Mouse (Mus musculus): ENCODE measurements around the gene Vstm2l.
A peak's percentile ranks its signal among the peaks of the same experiment; 100 is the strongest.

Gene Vstm2l

DNA sequence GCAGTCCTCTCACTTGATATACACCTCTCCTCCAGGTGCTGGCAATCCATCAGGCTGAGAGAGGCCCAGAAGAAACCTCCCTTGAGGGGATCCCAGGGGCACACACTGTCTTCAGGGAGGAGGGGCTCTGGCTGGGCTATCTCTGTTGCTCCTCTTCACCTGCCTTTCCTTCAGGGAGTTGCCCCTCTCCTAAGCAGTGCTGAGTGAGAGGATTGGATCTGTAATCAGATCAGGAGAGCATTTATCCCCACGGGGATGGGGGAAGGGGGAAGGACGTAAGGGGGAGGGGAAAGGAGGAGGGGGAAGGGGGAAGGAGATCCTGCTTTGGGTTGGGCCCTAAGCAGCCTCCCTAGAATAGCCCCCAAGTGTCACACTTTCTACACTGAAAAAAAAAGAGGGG is 13.4 kb downstream of the Vstm2l start:
- no peak for DNase-seq (ENCODE audit: extremely low read depth, insufficient read length, low spot score)

DNA sequence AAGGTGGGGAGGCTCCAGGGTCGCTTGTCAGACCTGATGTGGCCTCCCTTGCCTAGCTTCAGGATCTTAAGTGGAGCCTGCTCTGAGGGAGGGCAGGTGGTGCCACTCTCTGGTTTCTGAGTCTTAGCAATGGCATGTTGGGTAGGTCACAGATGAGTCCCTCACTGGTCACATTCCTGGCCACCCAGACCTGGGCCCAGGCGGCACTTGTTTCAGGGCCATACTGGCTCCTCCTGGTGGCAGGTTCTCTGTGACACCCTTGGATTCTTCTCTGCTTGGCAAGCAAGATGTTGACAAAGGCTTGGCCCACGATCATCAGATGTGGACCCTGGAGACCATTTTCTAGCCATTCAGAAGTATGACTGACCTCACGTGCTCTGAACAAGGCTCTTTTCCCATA is 18.2 kb downstream of the Vstm2l start:
- peak; percentile 53 for DNase-seq (ENCODE audit: extremely low read depth, insufficient read length, low spot score)

DNA sequence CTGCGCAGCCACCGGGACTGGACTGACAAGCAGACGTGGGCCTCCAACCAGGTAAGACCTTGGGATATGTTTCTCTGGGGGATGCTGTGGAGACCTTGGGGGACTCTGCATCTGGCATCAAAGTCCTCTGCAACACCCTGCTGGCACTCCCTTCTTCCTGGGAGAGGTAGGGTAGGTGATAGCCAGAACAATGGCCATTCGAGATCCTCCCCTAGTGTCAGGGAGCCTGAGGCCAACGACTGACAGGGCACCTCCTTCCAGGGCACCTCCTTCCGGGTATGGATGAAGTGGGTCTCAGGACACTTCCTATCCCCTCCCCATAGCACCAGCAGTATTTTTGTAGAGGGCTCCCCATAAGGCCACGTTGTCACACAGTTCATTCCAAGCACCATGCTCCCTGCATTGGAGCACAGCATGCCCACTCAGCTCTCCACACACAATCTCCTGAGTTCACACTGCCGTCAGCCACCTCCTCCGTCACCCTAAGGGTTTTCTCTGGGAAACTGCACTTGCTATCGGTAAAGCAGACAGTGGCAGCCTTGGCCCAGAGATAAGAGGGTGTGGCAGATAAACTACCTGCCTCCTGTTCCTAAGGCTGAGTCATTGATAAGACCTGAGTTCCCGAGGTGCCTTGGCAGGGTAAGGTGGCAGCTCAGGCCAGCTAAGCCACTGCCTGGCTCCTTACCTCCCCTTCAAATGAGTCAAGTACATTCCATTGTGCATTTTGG is 21.2 kb downstream of the Vstm2l start:
- DNase-seq (ENCODE audit: extremely low read depth, insufficient read length, low spot score): no peak

DNA sequence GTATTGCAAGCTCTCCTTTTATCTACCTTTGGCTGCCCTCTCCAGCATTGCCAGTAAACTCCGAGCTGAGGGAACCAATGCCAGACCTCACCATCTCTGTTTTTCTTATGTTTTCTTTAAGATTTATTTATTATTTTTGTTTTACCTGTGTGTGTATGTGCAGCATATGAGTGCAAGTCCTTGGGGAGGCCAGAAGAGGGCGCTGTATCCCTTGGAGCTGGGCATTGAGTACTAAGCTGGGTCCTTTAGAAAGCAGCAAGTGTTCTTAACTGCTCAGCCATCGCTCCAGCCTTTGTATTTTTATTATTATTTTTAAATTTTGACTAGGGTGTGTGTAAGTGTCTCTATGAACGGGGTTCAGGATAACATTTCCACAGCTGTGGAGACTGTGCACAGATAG is 22.2 kb downstream of the Vstm2l start:
- no peak for DNase-seq (ENCODE audit: extremely low read depth, insufficient read length, low spot score)

DNA sequence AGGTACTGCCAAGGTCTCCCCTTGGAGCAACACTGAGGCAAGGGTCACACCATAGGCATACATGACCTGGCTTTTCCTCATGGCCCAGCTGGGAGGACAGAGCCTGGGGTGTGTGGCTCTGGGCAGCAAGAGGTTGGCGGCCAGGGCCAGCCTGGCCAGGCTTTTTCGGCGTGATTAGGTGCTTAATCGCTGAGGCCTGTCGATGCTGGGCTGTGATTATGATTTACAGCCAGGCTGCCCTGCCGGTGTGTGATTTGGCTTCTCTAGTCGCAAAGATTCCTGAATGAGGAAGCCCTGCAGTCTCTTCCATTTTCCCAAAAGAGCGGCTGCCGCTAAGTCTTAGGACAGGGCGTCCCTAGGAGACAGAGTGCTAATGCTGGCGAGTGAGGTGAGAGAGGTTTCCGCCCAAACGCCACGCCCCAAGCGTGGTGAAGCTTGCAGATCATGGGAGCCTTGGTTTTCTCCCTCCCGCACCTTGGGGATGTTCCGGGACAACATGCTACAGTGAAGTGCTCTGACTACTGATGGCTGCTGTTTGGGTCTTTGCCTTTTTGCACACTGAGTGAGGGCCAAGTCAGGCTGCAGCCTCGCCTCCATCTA is 26.2 kb downstream of the Vstm2l start:
- DNase-seq (ENCODE audit: extremely low read depth, insufficient read length, low spot score): no peak

DNA sequence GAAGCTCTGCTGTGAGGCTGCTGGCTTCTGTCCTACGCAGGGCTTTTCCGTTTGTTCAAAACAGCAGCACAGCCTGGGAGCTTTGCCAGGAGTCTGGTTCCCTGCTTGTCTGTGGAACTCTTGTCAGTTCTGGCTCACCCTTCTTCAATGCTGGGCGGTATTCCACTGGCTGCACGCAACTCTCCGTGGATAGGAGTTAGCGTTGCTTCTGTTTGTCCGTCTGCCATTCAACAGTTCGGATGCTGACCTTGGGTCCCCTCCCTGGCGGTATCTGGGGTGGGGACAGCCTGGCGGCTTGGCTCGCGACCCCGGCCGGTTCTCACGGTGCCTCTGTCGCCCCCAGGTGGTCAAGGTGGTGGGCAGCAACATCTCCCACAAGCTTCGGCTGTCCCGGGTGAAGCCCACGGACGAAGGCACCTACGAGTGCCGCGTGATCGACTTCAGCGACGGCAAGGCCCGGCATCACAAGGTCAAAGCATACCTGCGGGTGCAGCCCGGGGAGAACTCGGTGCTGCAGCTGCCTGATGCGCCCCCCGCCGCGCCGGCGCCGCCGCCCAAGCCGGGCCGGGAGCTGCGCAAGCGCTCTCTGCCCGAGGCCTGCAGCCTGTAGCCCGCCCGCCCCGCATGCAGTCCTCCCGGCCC is 29.2 kb downstream of the Vstm2l start:
- DNase-seq (ENCODE audit: extremely low read depth, insufficient read length, low spot score): no peak

DNA sequence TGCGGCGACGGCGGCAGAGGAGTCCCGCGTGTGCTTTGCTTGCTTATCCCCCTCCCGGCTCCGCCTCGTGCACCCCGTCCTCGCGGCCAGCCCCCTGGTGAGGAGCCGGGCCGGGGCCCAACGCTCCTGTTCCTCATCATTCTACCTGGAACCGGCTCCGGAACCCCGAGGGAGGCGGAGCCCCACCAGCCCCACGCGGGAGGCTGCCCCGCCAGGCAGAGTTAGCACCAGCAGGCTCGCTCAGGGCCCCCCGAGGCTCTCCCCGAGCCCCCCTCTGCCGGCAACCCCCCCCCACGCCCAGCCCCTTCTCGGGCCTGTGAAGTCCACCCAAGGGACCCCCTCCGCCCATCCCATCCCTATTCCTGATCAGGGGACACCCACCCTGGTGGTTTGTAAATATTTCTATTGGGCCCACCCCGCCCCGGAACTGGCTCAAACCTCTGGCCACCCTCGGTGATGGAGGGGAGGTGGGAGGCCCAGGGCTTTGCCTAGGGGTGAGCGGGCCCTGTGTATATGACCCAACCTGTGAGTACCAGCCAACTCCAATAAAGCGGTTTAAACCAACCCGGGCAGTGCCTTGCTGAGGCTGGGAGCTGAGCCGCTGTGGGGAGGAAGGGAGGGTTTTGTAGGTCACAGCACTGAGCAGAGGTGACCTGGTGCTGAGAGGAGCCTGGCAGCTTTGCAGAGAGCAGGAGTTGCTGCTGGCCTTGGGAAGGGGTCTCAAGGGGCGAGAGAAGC is 29.9 kb downstream of the Vstm2l start:
- DNase-seq (ENCODE audit: extremely low read depth, insufficient read length, low spot score): no peak

DNA sequence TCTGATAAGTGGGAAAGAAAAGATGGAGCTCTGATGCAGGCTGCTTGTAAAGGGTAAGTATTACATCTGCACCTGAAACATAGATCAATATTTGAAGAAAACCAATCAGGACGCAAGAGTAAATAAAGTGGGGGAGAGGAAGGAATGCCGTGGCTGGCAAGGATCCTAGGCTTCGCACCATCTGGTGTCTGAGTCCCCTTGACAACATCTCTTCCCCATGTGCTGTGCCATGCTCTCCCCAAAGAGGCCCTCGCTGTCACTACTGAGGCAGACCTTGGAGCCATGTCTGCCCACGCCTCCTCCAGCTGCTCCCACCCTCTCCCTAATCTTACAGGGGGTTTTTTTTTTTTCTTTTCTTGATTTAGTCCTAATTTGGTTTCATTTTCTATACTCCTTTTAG is 39.5 kb downstream of the Vstm2l start:
- DNase-seq (ENCODE audit: extremely low read depth, insufficient read length, low spot score): no peak

DNA sequence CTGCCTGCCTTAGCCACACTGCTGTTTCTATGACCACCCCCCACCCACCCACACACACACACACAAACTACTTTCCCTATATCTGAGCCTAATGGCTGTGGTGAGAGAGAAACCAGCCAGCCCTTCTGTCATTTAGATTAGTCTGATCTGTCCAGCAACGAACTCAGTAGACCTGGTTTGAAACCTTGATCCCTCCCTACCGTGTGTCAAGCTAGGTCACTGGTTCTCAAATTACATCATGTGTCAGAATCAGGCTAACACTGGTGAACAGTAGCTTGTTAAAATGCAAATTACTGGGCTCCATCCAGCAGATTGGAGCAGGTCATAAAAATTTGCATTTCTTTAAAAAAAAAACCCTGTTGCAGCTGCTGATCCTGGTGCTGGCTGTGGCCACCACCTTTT is 43.3 kb downstream of the Vstm2l start:
- DNase-seq (ENCODE audit: extremely low read depth, insufficient read length, low spot score): no peak

DNA sequence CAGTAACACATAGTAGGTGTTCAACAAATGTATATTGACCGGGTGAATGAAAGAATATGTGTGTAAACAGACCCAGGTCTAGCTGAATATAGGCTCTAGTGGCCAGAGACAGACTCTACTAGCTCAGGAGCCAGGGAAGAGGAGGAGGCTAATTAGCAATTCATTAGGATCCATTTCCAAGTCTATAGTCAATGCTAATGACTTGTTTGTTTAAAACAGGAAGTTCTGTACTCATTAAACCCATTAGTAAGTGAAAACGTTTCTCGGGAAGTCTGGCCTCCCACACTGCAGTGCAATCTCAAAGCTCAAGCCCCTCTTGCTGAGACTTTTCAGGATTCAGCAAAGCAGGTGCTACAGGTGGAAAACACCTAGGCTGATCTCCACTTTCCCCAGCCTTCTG is 53.4 kb downstream of the Vstm2l start:
- no peak for DNase-seq (ENCODE audit: extremely low read depth, insufficient read length, low spot score)

DNA sequence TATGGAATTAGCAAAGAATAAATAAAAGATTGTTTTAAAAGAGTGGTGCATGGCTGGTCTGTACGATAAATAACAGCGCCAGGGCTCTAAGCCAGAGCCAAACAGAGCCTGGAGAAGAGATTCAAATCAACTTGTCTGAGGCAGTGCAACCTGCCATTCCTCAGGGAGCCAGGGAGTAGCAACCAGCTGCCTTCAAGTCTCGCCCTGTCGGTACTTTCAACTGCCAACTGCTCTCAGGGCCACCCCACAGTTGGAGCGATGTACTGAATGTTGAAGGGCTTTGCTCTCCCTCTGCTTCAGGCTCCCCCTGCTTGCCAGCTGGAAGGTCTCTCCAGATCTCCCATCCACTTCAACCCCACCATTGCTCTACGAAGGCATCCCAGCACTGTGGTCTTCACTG is 55.7 kb downstream of the Vstm2l start:
- DNase-seq (ENCODE audit: extremely low read depth, insufficient read length, low spot score): no peak

DNA sequence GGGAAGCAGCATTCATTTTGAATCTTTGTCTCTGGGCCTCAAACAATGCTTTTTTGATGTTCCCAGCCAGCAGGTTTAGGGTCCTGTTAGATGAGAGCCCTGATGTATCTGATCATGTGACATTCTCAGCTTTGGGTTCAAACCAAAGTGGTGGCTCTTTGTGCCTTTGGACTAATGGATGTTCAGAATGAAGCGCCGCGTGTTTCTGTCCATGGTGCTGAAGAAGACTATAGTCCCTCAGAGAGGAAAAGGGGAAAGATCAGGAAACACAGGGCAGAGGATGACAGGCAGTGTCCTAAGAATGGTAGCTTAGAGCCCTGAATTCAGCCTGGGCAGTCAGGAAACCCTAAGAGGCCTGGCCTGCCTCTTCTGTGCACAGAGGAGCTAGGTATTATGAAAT is 56.2 kb downstream of the Vstm2l start:
- DNase-seq (ENCODE audit: extremely low read depth, insufficient read length, low spot score): no peak

DNA sequence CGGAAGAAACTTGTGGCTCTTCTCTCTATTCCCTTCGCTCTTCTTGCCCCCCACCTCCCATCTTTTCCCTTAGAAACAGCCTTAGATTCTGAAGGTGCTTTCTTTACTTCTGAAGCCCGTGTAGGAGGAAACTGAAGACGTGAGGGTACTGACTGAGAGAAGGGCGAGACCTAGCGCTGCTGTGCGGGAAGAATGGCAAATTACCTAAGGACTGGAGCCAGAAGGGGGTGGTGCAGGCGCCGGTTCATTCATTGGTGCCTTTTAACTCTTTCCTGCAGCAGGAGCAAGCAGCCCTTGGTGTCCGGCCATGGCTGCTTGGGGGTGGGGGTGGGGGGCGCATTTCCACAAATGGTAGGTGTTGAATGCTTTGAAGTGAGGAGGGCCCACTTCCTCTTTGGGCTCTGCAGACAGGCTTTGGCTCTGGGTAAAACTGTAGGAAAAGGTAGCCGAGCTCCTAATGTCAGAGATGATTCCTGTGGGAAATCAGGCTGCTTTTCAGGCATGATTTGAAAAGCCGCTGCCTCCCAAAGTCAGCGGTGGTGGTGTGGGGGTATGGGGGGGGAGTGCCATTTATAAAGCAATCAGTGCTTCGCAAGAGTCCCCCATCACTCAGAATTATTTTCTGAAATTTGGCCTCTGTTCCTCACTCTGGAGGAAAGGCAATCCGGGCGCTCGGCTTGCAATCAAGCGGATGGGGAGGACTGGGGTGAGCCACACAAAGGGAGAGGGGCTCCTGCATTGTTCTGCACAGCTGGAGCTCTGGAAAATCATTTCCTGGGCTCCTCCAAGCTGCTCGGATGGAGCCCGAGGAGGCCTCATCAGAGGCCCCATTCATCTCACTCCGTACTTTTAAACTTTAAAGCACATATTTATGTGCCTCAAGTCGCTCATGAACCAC is 60.4 kb downstream of the Vstm2l start:
- no peak for DNase-seq (ENCODE audit: extremely low read depth, insufficient read length, low spot score)

DNA sequence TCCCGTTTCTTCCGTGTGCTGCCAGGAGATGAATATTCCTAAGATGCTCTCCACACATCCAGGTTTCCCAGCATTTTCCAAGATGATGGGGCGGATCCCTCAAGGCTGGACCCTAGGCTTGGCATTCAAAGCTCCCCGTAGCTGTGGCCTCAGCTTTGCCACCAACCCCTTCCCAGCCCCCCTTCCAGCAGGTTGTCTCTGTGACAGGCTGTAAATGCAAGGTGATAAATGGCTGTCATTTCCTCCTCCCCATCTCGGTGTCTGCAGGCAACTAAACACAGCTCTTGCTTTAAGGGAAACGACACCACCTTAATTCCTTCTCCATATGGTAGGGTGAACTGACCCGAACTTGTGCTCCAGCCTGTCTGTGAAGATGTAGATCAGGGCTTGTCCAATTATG is 61.1 kb downstream of the Vstm2l start:
- DNase-seq (ENCODE audit: extremely low read depth, insufficient read length, low spot score): no peak

DNA sequence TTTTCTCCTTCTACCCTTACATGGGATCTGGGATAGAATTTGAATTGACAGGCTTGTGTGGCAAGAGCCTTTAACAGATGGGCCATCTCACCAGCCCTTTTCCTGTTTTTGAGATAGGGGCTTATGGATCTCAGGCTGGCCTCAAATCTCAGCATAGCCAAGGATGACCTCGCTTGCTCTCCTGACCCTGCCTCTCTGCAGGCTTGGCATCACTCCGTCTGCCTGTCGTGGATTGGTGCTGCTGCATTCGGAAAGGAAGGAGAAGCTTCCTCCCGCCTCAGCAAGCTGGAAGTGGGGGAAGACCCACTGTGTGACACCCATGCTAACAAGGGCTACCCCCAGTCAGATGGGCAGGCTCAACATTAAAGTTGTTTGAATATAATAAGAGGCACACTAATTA is 64.8 kb downstream of the Vstm2l start:
- DNase-seq (ENCODE audit: extremely low read depth, insufficient read length, low spot score): no peak

DNA sequence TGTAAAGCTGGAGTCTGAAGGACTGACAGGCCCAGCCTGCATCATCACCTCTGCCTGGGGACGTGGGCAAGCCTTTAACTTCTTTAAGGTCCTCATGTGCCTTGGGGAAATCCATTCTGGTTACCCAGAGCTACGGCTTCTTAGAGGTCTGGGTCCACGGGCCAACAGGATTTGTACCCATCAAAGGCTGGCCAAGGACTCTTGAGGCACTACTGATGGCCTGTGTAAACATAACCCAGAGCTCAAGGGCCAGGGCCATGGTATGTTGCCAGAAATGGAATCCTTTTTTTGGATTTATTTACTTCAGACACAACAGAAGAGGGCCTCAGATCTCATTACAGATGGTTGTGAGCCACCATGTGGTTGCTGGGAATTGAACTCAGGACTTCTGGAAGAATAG is 68.3 kb downstream of the Vstm2l start:
- DNase-seq (ENCODE audit: extremely low read depth, insufficient read length, low spot score): no peak

DNA sequence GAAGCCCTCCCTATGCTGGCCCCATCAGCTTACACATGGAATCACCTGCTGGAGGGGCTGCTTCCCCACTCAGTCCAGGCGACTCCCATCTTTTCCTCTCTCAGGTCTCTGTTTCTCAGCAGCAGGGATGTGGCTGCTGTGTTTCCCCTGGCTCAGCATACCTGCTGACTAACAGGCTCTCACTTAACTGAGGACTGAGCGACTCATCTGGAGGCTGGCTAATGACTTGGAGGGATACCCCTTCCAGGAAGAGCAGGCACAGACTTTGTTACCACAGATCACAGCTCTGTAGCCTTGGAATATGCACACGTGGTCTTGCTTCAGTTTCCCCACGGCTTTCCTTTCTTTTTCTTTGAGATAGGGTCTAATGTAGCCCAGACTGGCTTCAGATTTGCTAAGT is 68.8 kb downstream of the Vstm2l start:
- DNase-seq (ENCODE audit: extremely low read depth, insufficient read length, low spot score): no peak

DNA sequence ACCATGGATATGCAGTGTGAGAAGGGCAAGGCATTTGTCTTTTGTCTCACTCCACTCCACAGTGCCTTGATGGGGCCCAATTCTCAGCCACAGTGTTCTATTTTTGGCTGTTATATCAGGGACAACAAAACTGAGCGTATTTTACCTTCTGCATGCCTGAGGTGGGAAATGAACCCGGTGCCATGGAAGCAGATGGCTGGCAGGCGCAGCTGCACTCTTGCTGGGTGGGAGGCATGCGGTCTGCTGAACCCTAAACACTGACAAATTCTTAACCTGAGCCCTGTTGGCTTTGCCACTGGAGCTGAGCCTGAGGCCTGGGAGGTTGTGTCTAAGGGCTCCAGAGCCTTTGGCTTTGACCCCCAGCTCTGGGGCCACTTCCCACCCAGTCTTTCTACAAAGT is 71.2 kb downstream of the Vstm2l start:
- no peak for DNase-seq (ENCODE audit: extremely low read depth, insufficient read length, low spot score)

DNA sequence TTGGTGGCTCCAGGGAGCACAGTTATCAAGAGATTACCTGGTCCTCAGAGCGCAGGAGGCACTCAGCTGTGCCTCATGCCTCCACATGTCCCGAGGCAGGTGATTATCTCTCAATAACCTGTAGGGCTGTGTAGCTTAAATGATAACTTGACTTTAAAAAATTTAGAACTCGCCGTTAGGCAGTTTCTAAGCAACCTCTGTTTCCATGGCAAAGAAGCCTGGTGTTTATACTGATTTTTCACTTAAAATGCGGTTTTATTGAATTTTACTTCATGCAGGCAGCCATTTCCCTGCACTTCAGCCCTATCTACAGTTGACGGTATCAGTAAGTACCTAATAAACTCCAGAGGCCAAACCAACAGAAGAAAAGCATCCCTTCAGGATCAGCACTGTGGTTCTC is 71.8 kb downstream of the Vstm2l start:
- DNase-seq (ENCODE audit: extremely low read depth, insufficient read length, low spot score): no peak

DNA sequence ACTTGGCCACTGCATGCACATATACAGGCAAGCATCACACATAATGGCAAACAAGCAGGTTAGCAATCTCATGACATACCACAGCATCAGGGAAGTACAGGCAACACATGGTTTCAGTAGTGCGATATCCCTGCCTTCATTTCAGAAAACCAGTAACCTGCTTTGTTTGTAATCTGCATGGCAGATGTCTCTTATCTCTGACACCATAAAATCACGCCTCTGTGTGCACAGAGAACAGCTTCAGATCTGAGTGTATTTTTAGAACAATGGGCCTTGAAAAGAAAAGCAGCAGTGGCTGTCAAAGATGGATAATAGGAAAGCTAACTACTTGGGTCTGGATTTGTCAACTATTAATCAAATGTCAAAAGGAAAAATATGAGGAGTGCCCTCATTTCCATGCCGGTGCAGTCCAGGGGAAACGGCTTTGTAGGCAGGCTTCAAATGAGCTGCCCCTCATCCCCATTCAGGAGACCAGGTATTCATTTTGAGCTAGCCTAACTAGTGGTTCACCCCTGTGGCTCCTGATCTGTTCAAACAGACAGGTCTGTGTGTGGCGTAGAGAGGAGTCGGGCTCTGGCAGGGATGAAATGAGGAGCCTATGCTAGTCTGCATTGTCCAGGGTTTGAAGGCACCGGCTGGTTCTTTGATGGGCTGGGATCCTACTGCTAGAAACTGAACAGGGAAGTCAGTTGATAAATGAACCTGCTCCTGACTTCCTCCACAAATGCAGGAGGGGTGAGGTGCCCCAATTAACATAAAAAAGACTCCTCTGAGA is 74.2 kb downstream of the Vstm2l start:
- DNase-seq (ENCODE audit: extremely low read depth, insufficient read length, low spot score): no peak

Measured in 3134 (cell line).